Mouse (Mus musculus) ovary, adult 10 weeks (tissue): ENCODE data around the gene Zfp78. TPM values are rescaled to one million over a fixed set of nuclear protein-coding genes. Genes with fewer than 3 reads are reported as not detected.

Experiments used
- polyA plus RNA-seq: library from polyadenylated mRNA; stranded (reverse); fragments of 350-450 nt; fragmentation: Illumina TruSeq; extraction: RNeasy Lipid Tissue Mini Kit (QIAGEN cat#74804); gene quantifications from one replicate; pipeline ENCODE4 v1.2.3, GENCODE M21; 2014

The Zfp78 gene
- 7.6 TPM for polyA plus RNA-seq

GRCm38 (mm10) chr7:6363047-6363488, at the start of gene Zfp78:
Zfp78 (plus strand) TSS chr7:6363280.

GRCm38 (mm10) chr7:6331233-6331956, 31.7 kb upstream of the Zfp78 start, which contains the start of gene Zfp583:
Zfp583 (minus strand) TSS chr7:6331285.

GRCm38 (mm10) chr7:6343501-6344071, 19.5 kb upstream of the Zfp78 start, which contains the start of gene Gm3854:
Gm3854 (plus strand) TSS chr7:6343759.

GRCm38 (mm10) chr7:6383044-6383455, 20.0 kb downstream of the Zfp78 start, which contains the start of gene Zfp28:
Zfp28 (plus strand) TSS chr7:6383295.

GRCm38 (mm10) chr7:6397996-6398975, 35.2 kb downstream of the Zfp78 start, which contains the start of gene Smim17:
Smim17 (plus strand) TSS chr7:6398715.

GRCm38 (mm10) chr7:6410043-6410442, 47.0 kb downstream of the Zfp78 start, which contains the start of gene Gm20715:
Gm20715 (plus strand) TSS chr7:6410277.

Other genes with a start within 250 kb of the Zfp78 start
- gene Zfp787, start 207.3 kb upstream of the Zfp78 start, polyA plus RNA-seq, result 7.2 TPM
- gene Zfp444, start 191.1 kb upstream of the Zfp78 start, polyA plus RNA-seq, result 7.1 TPM
- gene Galp, start 166.2 kb upstream of the Zfp78 start, polyA plus RNA-seq, result not detected
- not detected for gene Zscan5b, start 141.0 kb upstream of the Zfp78 start, polyA plus RNA-seq
- gene Epp13, start 110.6 kb upstream of the Zfp78 start, polyA plus RNA-seq, result 0.54 TPM
- gene Zfp667, start 76.7 kb upstream of the Zfp78 start, polyA plus RNA-seq, result 19.4 TPM
- 18.5 TPM for gene Zfp583, start 32.0 kb upstream of the Zfp78 start, polyA plus RNA-seq
- gene Gm3854, start 19.5 kb upstream of the Zfp78 start, polyA plus RNA-seq, result 1.7 TPM
- gene Zfp28, start 20.0 kb downstream of the Zfp78 start, polyA plus RNA-seq, result 10.3 TPM
- gene Smim17, start 35.4 kb downstream of the Zfp78 start, polyA plus RNA-seq, result not detected
- not detected for gene Gm20715, start 47.0 kb downstream of the Zfp78 start, polyA plus RNA-seq
- not detected for gene Olfr1344, start 75.4 kb downstream of the Zfp78 start, polyA plus RNA-seq
- gene Olfr1336, start 92.9 kb downstream of the Zfp78 start, polyA plus RNA-seq, result not detected
- gene Olfr1346, start 103.8 kb downstream of the Zfp78 start, polyA plus RNA-seq, result not detected
- gene Olfr5, start 123.7 kb downstream of the Zfp78 start, polyA plus RNA-seq, result not detected
- gene Olfr1347, start 136.5 kb downstream of the Zfp78 start, polyA plus RNA-seq, result not detected
- not detected for gene Olfr1348, start 145.5 kb downstream of the Zfp78 start, polyA plus RNA-seq
- gene Olfr1349, start 159.7 kb downstream of the Zfp78 start, polyA plus RNA-seq, result not detected
- not detected for gene Olfr1350, start 201.6 kb downstream of the Zfp78 start, polyA plus RNA-seq